Mouse (Mus musculus): Measurements from ENCODE around the gene Tmeff2. TPM values are rescaled to one million over a fixed set of nuclear protein-coding genes. Genes with fewer than 3 reads are reported as not detected.
A peak's percentile ranks its signal among the peaks of the same experiment; 100 is the strongest.
"Not testable (repeated sequence)": the region's sequence is repeated elsewhere in the genome, so short reads cannot be mapped to it uniquely, and the experiment has no call there.

Gene Tmeff2
- 10 to 100 TPM; 41.3 to 48.3 TPM for total RNA-seq (2021)
- long read RNA-seq, experiment 1, transcript Tmeff2-201 (10 exons, 3,343 nt) = major isoform, 131 of 151 reads
- long read RNA-seq, experiment 1, partial matches to known transcripts = 4 of 151 reads
- long read RNA-seq, experiment 1, other reads (novel, unspliced or antisense) = 16 of 151 reads
- long read RNA-seq, experiment 2, transcript Tmeff2-201 (10 exons, 3,343 nt) = major isoform, 98 of 111 reads
- long read RNA-seq, experiment 2, partial matches to known transcripts = 3 of 111 reads
- long read RNA-seq, experiment 2, other reads (novel, unspliced or antisense) = 10 of 111 reads

GRCm38 (mm10) chr1:50900386-50900785 is at the start of gene Tmeff2:
TSS of gene Tmeff2 (plus strand) at chr1:50900647.
- intact Hi-C loops (cut with DNase I); DNase-seq (ENCODE audit: low spot score in 2 of 2): not testable (repeated sequence)

GRCm38 (mm10) chr1:50861515-50861914 is 38.9 kb upstream of the Tmeff2 start:
- DNase-seq (ENCODE audit: low spot score in 2 of 2) = no peak
- intact Hi-C loops (cut with DNase I) = no loop called here

GRCm38 (mm10) chr1:50897696-50898095 is 2.8 kb upstream of the Tmeff2 start:
- DNase-seq (ENCODE audit: low spot score in 2 of 2) = peak in 1 of 2 experiments; percentile 2
- intact Hi-C loops (cut with DNase I) = no loop called here

GRCm38 (mm10) chr1:50924838-50925355 is 24.4 kb downstream of the Tmeff2 start:
- peak; percentile 41 to 67 for DNase-seq (ENCODE audit: low spot score in 2 of 2)
- intact Hi-C loops (cut with DNase I) = loop anchor here (10.0 kb wide), 1 partner anchor 670 kb away; no protein-coding TSS in a partner anchor

GRCm38 (mm10) chr1:50925356-50925921 is 25.0 kb downstream of the Tmeff2 start:
- DNase-seq (ENCODE audit: low spot score in 2 of 2) = peak; percentile 18 to 30
- intact Hi-C loops (cut with DNase I) = loop anchor here (10.0 kb wide), 1 partner anchor 669 kb away; no protein-coding TSS in a partner anchor

GRCm38 (mm10) chr1:50926374-50927060 is 26.1 kb downstream of the Tmeff2 start:
- peak in 1 of 2 experiments; percentile 43 for DNase-seq (ENCODE audit: low spot score in 2 of 2)
- intact Hi-C loops (cut with DNase I) = loop anchor here (2.0 to 10.0 kb wide), 2 partner anchors 406 to 668 kb away; no protein-coding TSS in a partner anchor

GRCm38 (mm10) chr1:50927077-50927611 is 26.7 kb downstream of the Tmeff2 start:
- DNase-seq (ENCODE audit: low spot score in 2 of 2) = peak; percentile 94
- intact Hi-C loops (cut with DNase I) = loop anchor here (2.0 to 10.0 kb wide), 2 partner anchors 406 to 668 kb away; no protein-coding TSS in a partner anchor

GRCm38 (mm10) chr1:50927679-50928187 is 27.3 kb downstream of the Tmeff2 start:
- intact Hi-C loops (cut with DNase I) = loop anchor here (2.0 to 10.0 kb wide), 2 partner anchors 405 to 667 kb away; no protein-coding TSS in a partner anchor
- DNase-seq (ENCODE audit: low spot score in 2 of 2) = peak; percentile 41 to 47

GRCm38 (mm10) chr1:50928776-50929175 is 28.3 kb downstream of the Tmeff2 start:
- no peak for DNase-seq (ENCODE audit: low spot score in 2 of 2)
- intact Hi-C loops (cut with DNase I) = loop anchor here (10.0 kb wide), 1 partner anchor 666 kb away; no protein-coding TSS in a partner anchor

GRCm38 (mm10) chr1:50935076-50935475 is 34.6 kb downstream of the Tmeff2 start:
- intact Hi-C loops (cut with DNase I) = no loop called here
- no peak for DNase-seq (ENCODE audit: low spot score in 2 of 2)

GRCm38 (mm10) chr1:50935484-50935883 is 35.0 kb downstream of the Tmeff2 start:
- intact Hi-C loops (cut with DNase I) = no loop called here
- DNase-seq (ENCODE audit: low spot score in 2 of 2) = no peak

GRCm38 (mm10) chr1:50940131-50941039 is 39.9 kb downstream of the Tmeff2 start:
- intact Hi-C loops (cut with DNase I) = no loop called here
- DNase-seq (ENCODE audit: low spot score in 2 of 2) = peak in 1 of 2 experiments; percentile 18

- intact Hi-C loops (cut with DNase I) = no loop called here
- no peak for DNase-seq (ENCODE audit: low spot score in 2 of 2)
Measured at GRCm38 (mm10) chr1:50948575-50948974, 48.1 kb downstream of the Tmeff2 start.

- no peak for DNase-seq (ENCODE audit: low spot score in 2 of 2)
- intact Hi-C loops (cut with DNase I) = no loop called here
Measured at GRCm38 (mm10) chr1:50958844-50959243, 58.4 kb downstream of the Tmeff2 start.

GRCm38 (mm10) chr1:50961954-50962648 is 61.7 kb downstream of the Tmeff2 start:
- intact Hi-C loops (cut with DNase I) = loop anchor here (1.0 to 10.0 kb wide), 3 partner anchors 303 to 635 kb away; no protein-coding TSS in a partner anchor
- peak; percentile 81 to 86 for DNase-seq (ENCODE audit: low spot score in 2 of 2)

- intact Hi-C loops (cut with DNase I) = loop anchor here (1.0 to 10.0 kb wide), 3 partner anchors 302 to 635 kb away; no protein-coding TSS in a partner anchor
- DNase-seq (ENCODE audit: low spot score in 2 of 2) = no peak
Measured at GRCm38 (mm10) chr1:50962649-50963000, 62.2 kb downstream of the Tmeff2 start.

GRCm38 (mm10) chr1:50969685-50970084 is 69.2 kb downstream of the Tmeff2 start:
- intact Hi-C loops (cut with DNase I) = loop anchor here (10.0 kb wide), 1 partner anchor 295 kb away; no protein-coding TSS in a partner anchor
- peak in 1 of 2 experiments; percentile 41 for DNase-seq (ENCODE audit: low spot score in 2 of 2)
